Mouse (Mus musculus): ENCODE measurements around the gene Trem2. TPM values are rescaled to one million over a fixed set of nuclear protein-coding genes. Genes with fewer than 3 reads are reported as not detected.
A peak's percentile ranks its signal among the peaks of the same experiment; 100 is the strongest.
"Not testable (repeated sequence)": the region's sequence is repeated elsewhere in the genome, so short reads cannot be mapped to it uniquely, and the experiment has no call there.

The Trem2 gene
- total RNA-seq (2021) = 1 to 10 TPM; 1.3 to 1.6 TPM

GRCm38 (mm10) chr17:48346231-48346630 lies at the start of gene Trem2:
Gene Trem2 (plus strand): TSS chr17:48346401.
- DNase-seq = peak in 1 of 2 experiments; percentile 14
- intact Hi-C loops (cut with DNase I) = no loop called here

- intact Hi-C loops (cut with DNase I) = no loop called here
- DNase-seq = no peak
Measured at GRCm38 (mm10) chr17:48299203-48299602, 47.0 kb upstream of the Trem2 start, which contains the start of gene Treml2. Gene Treml2 (plus strand): TSS chr17:48299498.

GRCm38 (mm10) chr17:48299756-48300155 lies 46.4 kb upstream of the Trem2 start:
- intact Hi-C loops (cut with DNase I) = no loop called here
- DNase-seq = no peak

- intact Hi-C loops (cut with DNase I) = no loop called here
- DNase-seq = peak in 1 of 2 experiments; percentile 10
Measured at GRCm38 (mm10) chr17:48300199-48300598, 46.0 kb upstream of the Trem2 start.

- DNase-seq = peak in 1 of 2 experiments; percentile 4
- intact Hi-C loops (cut with DNase I) = no loop called here
Measured at GRCm38 (mm10) chr17:48300861-48301260, 45.3 kb upstream of the Trem2 start.

GRCm38 (mm10) chr17:48301792-48302191 lies 44.4 kb upstream of the Trem2 start:
- intact Hi-C loops (cut with DNase I) = no loop called here
- DNase-seq = no peak

- intact Hi-C loops (cut with DNase I) = no loop called here
- DNase-seq = no peak
Measured at GRCm38 (mm10) chr17:48312124-48312523, 34.1 kb upstream of the Trem2 start.

GRCm38 (mm10) chr17:48315905-48316579 lies 30.2 kb upstream of the Trem2 start, which contains the start of gene B430306N03Rik:
Gene B430306N03Rik (plus strand): TSS chr17:48316141.
- intact Hi-C loops (cut with DNase I); DNase-seq: not testable (repeated sequence)

GRCm38 (mm10) chr17:48318686-48319085 lies 27.5 kb upstream of the Trem2 start:
- DNase-seq = no peak
- intact Hi-C loops (cut with DNase I) = no loop called here

GRCm38 (mm10) chr17:48321279-48321678 lies 24.9 kb upstream of the Trem2 start:
- intact Hi-C loops (cut with DNase I) = no loop called here

GRCm38 (mm10) chr17:48323236-48323635 lies 23.0 kb upstream of the Trem2 start:
- intact Hi-C loops (cut with DNase I) = no loop called here
- DNase-seq = no peak

More at GRCm38 (mm10) chr17:48321279-48321678, 24.9 kb upstream of the Trem2 start:
- no peak for DNase-seq

- DNase-seq = peak in 1 of 2 experiments; percentile 18
- intact Hi-C loops (cut with DNase I) = no loop called here
Measured at GRCm38 (mm10) chr17:48324258-48324657, 21.9 kb upstream of the Trem2 start.

- intact Hi-C loops (cut with DNase I) = no loop called here
Measured at GRCm38 (mm10) chr17:48325093-48325492, 21.1 kb upstream of the Trem2 start.

GRCm38 (mm10) chr17:48325638-48326037 lies 20.6 kb upstream of the Trem2 start:
- intact Hi-C loops (cut with DNase I) = no loop called here
- DNase-seq = no peak

More at GRCm38 (mm10) chr17:48325093-48325492, 21.1 kb upstream of the Trem2 start:
- DNase-seq = no peak

- DNase-seq = no peak
- intact Hi-C loops (cut with DNase I) = no loop called here
Measured at GRCm38 (mm10) chr17:48326656-48327055, 19.5 kb upstream of the Trem2 start.

- intact Hi-C loops (cut with DNase I) = no loop called here
- DNase-seq = no peak
Measured at GRCm38 (mm10) chr17:48332524-48332923, 13.7 kb upstream of the Trem2 start.

GRCm38 (mm10) chr17:48334186-48334585 lies 12.0 kb upstream of the Trem2 start:
- intact Hi-C loops (cut with DNase I) = no loop called here

GRCm38 (mm10) chr17:48336857-48337256 lies 9.3 kb upstream of the Trem2 start:
- intact Hi-C loops (cut with DNase I) = loop anchor here (1.0 to 5.0 kb wide), 3 partner anchors 63 to 465 kb away; no protein-coding TSS in a partner anchor
- peak; percentile 89 to 93 for DNase-seq

More at GRCm38 (mm10) chr17:48334186-48334585, 12.0 kb upstream of the Trem2 start:
- DNase-seq = no peak

GRCm38 (mm10) chr17:48340267-48340666 lies 5.9 kb upstream of the Trem2 start:
- intact Hi-C loops (cut with DNase I) = no loop called here
- DNase-seq = no peak

- no peak for DNase-seq
- intact Hi-C loops (cut with DNase I) = no loop called here
Measured at GRCm38 (mm10) chr17:48341947-48342346, 4.3 kb upstream of the Trem2 start.

GRCm38 (mm10) chr17:48343065-48343464 lies 3.1 kb upstream of the Trem2 start:
- intact Hi-C loops (cut with DNase I) = no loop called here
- no peak for DNase-seq

GRCm38 (mm10) chr17:48345824-48346223 lies 377 bp upstream of the Trem2 start:
- no peak for DNase-seq
- intact Hi-C loops (cut with DNase I) = no loop called here

Data from heart, postnatal 10 days (tissue).